Mouse (Mus musculus) liver, postnatal 0 days (tissue): ENCODE measurements around the gene Srpk2. TPM values are rescaled to one million over a fixed set of nuclear protein-coding genes. Genes with fewer than 3 reads are reported as not detected.

Source experiments
- ATAC-seq: fragments of 200-750 bp; cut with Nextera tagmentation; 2 replicates; pipeline ENCODE4 v1.8.0; 2017; ENCODE audit warnings: mild to moderate bottlenecking, moderate library complexity
- DNase-seq: peaks from one replicate; pipeline ENCODE4 v3.0.0-alpha.2; 2016
- H3K27ac ChIP-seq: fragments of 300-500 bp; sonication (generic); 2 replicates; pipeline ENCODE4 v1.5.1; 2014; ENCODE audit warnings: antibody characterized with exemption, moderate library complexity, mild to moderate bottlenecking, low read depth
- H3K27me3 ChIP-seq: fragments of 300-500 bp; sonication (generic); 2 replicates; pipeline ENCODE4 v1.6.1; 2014; ENCODE audit warnings: low read length, control low read depth, mixed read lengths; ENCODE audit not compliant: insufficient read depth
- H3K36me3 ChIP-seq: fragments of 300-500 bp; sonication (generic); replicated peaks from 2 replicates; pipeline ENCODE4 v1.6.1; 2014; ENCODE audit warnings: mild to moderate bottlenecking, control low read depth, low read length, moderate library complexity, mixed read lengths; ENCODE audit not compliant: insufficient read depth
- H3K4me1 ChIP-seq: fragments of 300-500 bp; sonication (generic); 2 replicates; pipeline ENCODE4 v1.6.1; 2014; ENCODE audit warnings: antibody characterized with exemption, mild to moderate bottlenecking, control low read depth; ENCODE audit not compliant: insufficient read depth
- H3K4me2 ChIP-seq: fragments of 300-500 bp; sonication (generic); 2 replicates; pipeline ENCODE4 v1.6.1; 2014; ENCODE audit warnings: low read depth, mild to moderate bottlenecking, low read length, moderate library complexity, mixed read lengths
- H3K4me3 ChIP-seq: fragments of 300-500 bp; sonication (generic); 2 replicates; pipeline ENCODE4 v1.5.1; 2014; ENCODE audit warnings: low read depth, low read length
- H3K9ac ChIP-seq: fragments of 300-500 bp; sonication (generic); replicated peaks from 2 replicates; pipeline ENCODE4 v1.6.1; 2014; ENCODE audit warnings: mild to moderate bottlenecking, moderate library complexity
- H3K9me3 ChIP-seq: fragments of 300-500 bp; sonication (generic); 2 replicates; pipeline ENCODE4 v1.6.1; 2016; ENCODE audit warnings: mild to moderate bottlenecking, control low read depth, low read length, mixed read lengths
- CTCF ChIP-seq: sonication (generic); IDR thresholded peaks from 2 replicates; pipeline ENCODE4 v1.5.1; 2016; ENCODE audit warnings: antibody characterized with exemption, low read depth
- EP300 ChIP-seq: IDR thresholded peaks from 2 replicates; pipeline ENCODE4 v1.6.1; 2016; ENCODE audit warnings: antibody characterized with exemption, low read depth, mild to moderate bottlenecking
- WGBS: fragments of 180-500 bp; shearing (Covaris S2); extraction: QIAGEN DNeasy Blood & Tissue Kit; methylation state at CpG from one replicate; pipeline ENCODE4 v1.1.7; 2014; ENCODE audit not compliant: insufficient replicate concordance; 5-methylcytosine and 5-hydroxymethylcytosine counted together
- polyA plus RNA-seq: library from polyadenylated mRNA; unstranded; fragments of >200 nt; fragmentation: Nextera tagmentation; extraction: Ambion mirVana; gene quantifications from 2 replicates; pipeline ENCODE4 v1.2.1, GENCODE M21; 2015

The Srpk2 gene
- polyA plus RNA-seq, 1 experiment from 2014 or later: 10.9 TPM

DNA sequence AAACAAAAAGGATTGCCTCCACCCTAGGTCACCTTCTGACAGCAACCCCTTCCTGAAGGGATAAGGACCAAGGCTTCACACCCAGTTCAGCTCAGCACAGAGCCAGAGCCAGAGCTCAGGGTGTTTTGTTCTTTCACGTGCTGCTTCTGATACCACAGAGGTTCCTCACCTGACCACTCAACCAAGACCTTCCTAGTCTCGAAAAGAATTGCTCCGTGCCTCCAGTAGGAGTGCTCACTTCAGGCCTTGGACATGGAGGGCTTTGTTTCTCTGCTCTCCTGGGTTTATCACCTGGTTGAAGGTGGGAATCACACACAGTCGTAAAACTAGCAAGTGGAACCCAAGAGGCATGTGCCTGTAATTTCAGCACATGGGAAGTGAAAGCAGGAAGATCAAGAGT is 46.4 kb downstream of the Srpk2 start:
- no peak for DNase-seq

GRCm38 (mm10) chr5:23637337-23637736 is 47.1 kb downstream of the Srpk2 start:
- ATAC-seq (no peak), DNase-seq (no peak)
- Histone ChIP-seq H3K4me1 (no peaks in the 10 kb centered on the region; the same call in 1 of the 2 replicates), H3K36me3 (no peaks in the 10 kb centered on the region), H3K27ac (no peak overlapping the region), H3K4me2 (no peak overlapping the region), H3K27me3 (no peaks in the 10 kb centered on the region), H3K4me3 (no peak overlapping the region), H3K9ac (no peak overlapping the region), H3K9me3 (no peaks in the 10 kb centered on the region)
- WGBS: 43% methylated on average over 8 of the region's 8 CpGs
- TF ChIP-seq CTCF (no peak), EP300 (no peak)

More for the DNA sequence above, 46.4 kb downstream of the Srpk2 start:
- no peak overlapping the region for H3K4me3 ChIP-seq
- no peaks in the 10 kb centered on the region for H3K36me3 ChIP-seq
- no peaks in the 10 kb centered on the region for H3K9me3 ChIP-seq
- H3K4me2 ChIP-seq: no peak overlapping the region
- H3K9ac ChIP-seq: no peak overlapping the region
- H3K4me1 ChIP-seq: no peaks in the 10 kb centered on the region; the same call in 1 of the 2 replicates
- no peak overlapping the region for H3K27ac ChIP-seq
- H3K27me3 ChIP-seq: no peaks in the 10 kb centered on the region
- ATAC-seq: 0 out of 2 replicates have a peak, but pooled peaks have one; percentile 8
- TF ChIP-seq EP300: no peak
- 0 out of 2 replicates have a peak, but pooled peaks have one; percentile 8 for TF ChIP-seq CTCF
- 60% methylated on average over 4 of the region's 4 CpGs for WGBS

- no peak overlapping the region for H3K9ac ChIP-seq
- H3K9me3 ChIP-seq: no peaks in the 10 kb centered on the region
- no peaks in the 10 kb centered on the region for H3K4me1 ChIP-seq
- no peak for ATAC-seq
- H3K36me3 ChIP-seq: no peaks in the 10 kb centered on the region
- no peak overlapping the region for H3K4me3 ChIP-seq
- no peaks in the 10 kb centered on the region for H3K27me3 ChIP-seq
- no peak overlapping the region for H3K4me2 ChIP-seq
- DNase-seq: no peak
- no peak for TF ChIP-seq EP300
- TF ChIP-seq CTCF: no peak
- WGBS: 22% methylated on average over 1 of the region's 1 CpGs
- H3K27ac ChIP-seq: no peak overlapping the region
These were observed 52.9 kb downstream of the Srpk2 start for GRCm38 (mm10) chr5:23631490-23631889.

DNA sequence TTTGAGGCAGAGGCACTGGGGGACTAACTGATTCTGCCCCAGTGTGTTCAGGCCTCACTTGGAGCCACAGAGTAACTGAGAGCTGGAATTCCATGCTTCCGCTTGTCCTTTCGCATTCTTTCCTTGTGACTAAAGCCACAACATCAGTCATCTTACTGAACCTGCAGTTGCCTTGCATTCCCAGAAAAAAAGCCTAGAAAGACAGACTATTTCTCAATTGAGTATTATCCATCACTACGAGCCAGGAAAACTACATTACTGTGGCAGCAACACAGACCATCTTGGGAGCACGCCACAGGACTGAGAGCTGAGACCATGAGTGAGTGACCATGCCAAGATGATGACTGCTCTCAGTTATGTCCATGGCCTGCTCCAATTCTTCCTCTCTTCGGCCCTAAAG is 57.2 kb downstream of the Srpk2 start:
- no peak overlapping the region for H3K27ac ChIP-seq
- H3K4me3 ChIP-seq: no peak overlapping the region
- H3K9me3 ChIP-seq: no peaks in the 10 kb centered on the region
- H3K27me3 ChIP-seq: no peaks in the 10 kb centered on the region
- ATAC-seq (no peak), DNase-seq (no peak)
- no peaks in the 10 kb centered on the region for H3K36me3 ChIP-seq
- 84% methylated on average over 5 of the region's 5 CpGs for WGBS
- H3K4me1 ChIP-seq: no peaks in the 10 kb centered on the region; the same call in 1 of the 2 replicates
- no peak overlapping the region for H3K4me2 ChIP-seq
- TF ChIP-seq CTCF (no peak), EP300 (no peak)
- H3K9ac ChIP-seq: no peak overlapping the region

- no peak overlapping the region for H3K4me2 ChIP-seq
- ATAC-seq (no peak), DNase-seq (no peak)
- H3K36me3 ChIP-seq: no peaks in the 10 kb centered on the region
- H3K9me3 ChIP-seq: no peaks in the 10 kb centered on the region
- no peak for TF ChIP-seq CTCF
- no peak for TF ChIP-seq EP300
- H3K27me3 ChIP-seq: no peaks in the 10 kb centered on the region
- no peak overlapping the region for H3K4me3 ChIP-seq
- H3K27ac ChIP-seq: no peak overlapping the region
- WGBS: 67% methylated on average over 2 of the region's 2 CpGs
- H3K4me1 ChIP-seq: no peaks in the 10 kb centered on the region; the same call in 1 of the 2 replicates
- no peak overlapping the region for H3K9ac ChIP-seq
These were observed 58.2 kb downstream of the Srpk2 start for GRCm38 (mm10) chr5:23626173-23626572.

GRCm38 (mm10) chr5:23620621-23621020 is 63.8 kb downstream of the Srpk2 start:
- no peak for ATAC-seq
- TF ChIP-seq EP300 (no peak), CTCF (no peak)
- Histone ChIP-seq H3K36me3 (no peaks in the 10 kb centered on the region), H3K9me3 (no peaks in the 10 kb centered on the region), H3K9ac (no peak overlapping the region), H3K4me1 (no peaks in the 10 kb centered on the region), H3K27ac (no peak overlapping the region), H3K4me2 (no peak overlapping the region), H3K27me3 (no peaks in the 10 kb centered on the region), H3K4me3 (no peak overlapping the region)
- WGBS: 66% methylated on average over 8 of the region's 8 CpGs
- DNase-seq: no peak

- ATAC-seq: no peak
- Histone ChIP-seq H3K9ac (no peak overlapping the region), H3K9me3 (no peaks in the 10 kb centered on the region), H3K36me3 (no peaks in the 10 kb centered on the region), H3K4me1 (peaks cover 4% of the 10 kb centered on the region), H3K4me2 (no peak overlapping the region), H3K27ac (no peak overlapping the region), H3K4me3 (no peak overlapping the region), H3K27me3 (no peaks in the 10 kb centered on the region)
- TF ChIP-seq CTCF (peak; percentile 24), EP300 (no peak)
- WGBS: 88% methylated on average over 7 of the region's 7 CpGs
- DNase-seq: no peak
These were observed 65.8 kb downstream of the Srpk2 start for GRCm38 (mm10) chr5:23618656-23619055.
